Mouse (Mus musculus): ENCODE measurements around the gene Use1.

Use1 gene

DNA sequence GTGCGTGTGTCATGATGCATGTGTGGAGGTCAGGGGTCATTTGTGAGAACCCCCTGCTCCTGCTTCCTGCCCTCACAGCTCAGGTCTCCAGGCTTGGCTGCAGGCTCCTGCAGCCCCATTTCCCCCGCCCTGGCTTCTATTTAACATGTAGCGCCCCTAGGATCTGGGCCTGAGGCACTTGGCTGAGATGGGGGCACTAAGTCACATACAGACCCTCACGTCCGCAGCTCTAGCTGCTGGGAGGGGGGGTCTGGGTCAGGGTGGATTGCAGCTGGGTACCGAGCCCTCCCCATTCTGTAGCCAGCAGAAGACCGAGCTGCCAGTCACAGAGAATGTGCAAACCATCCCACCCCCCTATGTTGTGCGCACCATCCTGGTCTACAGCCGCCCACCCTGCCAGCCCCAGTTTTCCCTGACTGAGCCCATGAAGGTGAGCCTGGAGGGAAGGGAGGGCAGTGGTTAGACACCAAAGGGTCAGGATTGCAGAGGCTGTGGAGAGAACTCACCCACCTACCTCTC, 35.9 kb downstream of the Use1 start:
- DNase-seq (ENCODE audit: low read depth, low spot score), result no peak

DNA sequence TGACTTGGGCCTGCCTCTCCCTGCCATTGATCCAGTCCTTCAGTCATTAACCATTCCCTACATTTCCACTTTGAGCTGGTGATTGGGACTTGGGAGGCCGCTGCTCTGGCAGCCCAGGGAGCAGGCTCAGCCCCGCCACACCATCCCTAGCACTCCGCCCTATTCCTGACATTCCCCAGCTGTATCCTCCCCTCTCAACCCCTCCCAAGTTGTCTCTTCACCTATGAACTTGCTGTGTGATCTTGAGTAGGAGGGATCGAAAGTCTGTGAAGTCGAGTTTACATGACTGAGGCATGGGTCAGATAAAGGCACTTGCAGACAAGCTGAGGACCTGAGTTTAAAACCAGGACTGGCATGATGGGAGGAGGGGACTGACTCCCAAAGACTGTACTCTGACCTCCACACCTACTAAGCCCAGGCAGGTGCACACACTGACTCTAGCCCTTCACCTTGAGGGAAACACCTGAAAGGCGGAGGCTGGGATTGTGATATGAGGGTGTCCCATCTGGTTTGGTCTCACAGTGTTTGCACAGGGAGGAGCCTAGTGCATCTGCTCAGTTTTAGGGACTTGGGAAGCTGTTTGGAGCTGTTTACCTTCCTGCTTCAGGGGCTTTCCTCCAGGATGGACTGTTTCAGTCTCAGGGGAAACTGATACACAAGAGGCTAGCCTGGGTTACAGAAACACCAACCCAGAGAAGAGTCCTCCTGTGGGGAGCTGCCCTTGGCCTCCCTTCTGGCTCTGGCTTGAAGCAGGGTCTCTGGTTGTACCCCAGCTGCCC, 36.6 kb downstream of the Use1 start:
- no peak for DNase-seq (ENCODE audit: low read depth, low spot score)

DNA sequence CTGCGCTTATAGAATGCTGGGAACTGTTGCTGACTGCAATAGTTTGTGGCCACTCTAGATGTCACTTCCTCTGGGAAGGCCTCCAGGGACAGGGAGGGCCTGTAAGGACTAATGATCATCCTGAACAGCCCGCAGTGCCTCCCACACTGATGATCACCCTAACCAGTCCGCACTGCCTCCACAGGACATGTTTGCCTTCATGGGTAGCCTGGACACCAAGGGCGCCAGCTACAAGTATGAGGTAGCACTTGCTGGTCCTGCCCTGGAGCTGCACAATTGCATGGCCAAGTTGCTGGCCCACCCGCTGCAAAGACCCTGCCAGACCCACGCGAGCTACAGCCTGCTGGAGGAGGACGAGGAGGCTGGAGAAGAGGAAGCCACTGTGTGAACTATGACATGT, 37.4 kb downstream of the Use1 start:
- DNase-seq (ENCODE audit: low read depth, low spot score), result no peak

DNA sequence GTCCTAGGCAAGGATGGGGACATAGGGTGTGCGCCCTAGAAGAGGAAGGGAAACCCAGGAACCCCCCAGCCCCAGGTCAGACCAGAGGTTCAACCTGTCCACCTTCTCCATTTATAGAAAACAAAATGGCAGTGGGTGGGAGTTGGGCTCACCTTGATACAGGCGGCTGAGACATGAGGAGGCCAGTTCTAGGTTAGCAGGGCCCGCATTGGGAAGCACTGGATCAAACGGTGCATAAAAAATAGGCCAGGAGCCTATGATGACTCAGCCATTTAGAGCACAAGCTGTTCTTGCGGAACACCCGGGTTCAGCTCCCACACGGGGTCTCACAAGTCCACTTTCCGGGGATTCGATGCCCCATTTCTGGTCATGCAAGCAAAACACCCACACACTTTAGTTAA, 38.3 kb downstream of the Use1 start:
- peak; percentile 75 for DNase-seq (ENCODE audit: low read depth, low spot score)

DNA sequence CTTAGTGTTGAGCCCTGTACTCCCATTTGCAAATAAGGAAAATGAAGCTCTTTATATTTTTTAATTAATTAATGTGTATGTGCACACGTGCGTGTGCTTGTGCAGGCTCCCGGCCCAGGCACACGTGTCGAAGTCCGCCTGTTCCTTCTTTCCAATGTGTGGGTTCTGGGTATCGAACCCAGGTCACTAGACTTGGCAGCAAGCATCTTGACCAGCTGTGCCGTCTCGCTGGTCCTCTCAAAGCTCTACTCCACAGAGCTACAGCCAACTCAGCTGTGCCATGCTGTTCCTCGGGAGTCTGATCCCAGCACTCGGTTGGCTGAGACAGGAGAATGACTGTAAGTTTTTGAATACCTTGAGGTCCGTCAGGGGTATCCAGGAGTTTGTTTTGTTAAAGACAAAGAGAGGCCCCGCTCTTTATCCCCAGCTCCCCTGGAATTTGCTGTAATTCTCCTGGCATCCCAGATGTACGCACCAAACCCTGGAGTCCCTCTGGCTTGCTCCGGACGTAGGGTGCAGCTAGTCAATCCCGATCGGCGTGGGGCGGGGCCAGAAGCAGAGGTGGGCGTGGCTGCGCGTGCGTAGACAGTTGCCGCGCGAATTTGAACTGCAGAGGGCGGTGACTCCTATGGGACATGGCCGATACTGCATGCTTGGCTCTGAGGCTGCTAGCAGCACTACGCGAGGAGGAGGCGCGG, 38.9 kb downstream of the Use1 start, which contains the start of gene Ankle1:
TSS of gene Ankle1 (plus strand) at position 610 of the 698 bp plus-strand sequence.
- DNase-seq (ENCODE audit: low read depth, low spot score), result peak; percentile 93

DNA sequence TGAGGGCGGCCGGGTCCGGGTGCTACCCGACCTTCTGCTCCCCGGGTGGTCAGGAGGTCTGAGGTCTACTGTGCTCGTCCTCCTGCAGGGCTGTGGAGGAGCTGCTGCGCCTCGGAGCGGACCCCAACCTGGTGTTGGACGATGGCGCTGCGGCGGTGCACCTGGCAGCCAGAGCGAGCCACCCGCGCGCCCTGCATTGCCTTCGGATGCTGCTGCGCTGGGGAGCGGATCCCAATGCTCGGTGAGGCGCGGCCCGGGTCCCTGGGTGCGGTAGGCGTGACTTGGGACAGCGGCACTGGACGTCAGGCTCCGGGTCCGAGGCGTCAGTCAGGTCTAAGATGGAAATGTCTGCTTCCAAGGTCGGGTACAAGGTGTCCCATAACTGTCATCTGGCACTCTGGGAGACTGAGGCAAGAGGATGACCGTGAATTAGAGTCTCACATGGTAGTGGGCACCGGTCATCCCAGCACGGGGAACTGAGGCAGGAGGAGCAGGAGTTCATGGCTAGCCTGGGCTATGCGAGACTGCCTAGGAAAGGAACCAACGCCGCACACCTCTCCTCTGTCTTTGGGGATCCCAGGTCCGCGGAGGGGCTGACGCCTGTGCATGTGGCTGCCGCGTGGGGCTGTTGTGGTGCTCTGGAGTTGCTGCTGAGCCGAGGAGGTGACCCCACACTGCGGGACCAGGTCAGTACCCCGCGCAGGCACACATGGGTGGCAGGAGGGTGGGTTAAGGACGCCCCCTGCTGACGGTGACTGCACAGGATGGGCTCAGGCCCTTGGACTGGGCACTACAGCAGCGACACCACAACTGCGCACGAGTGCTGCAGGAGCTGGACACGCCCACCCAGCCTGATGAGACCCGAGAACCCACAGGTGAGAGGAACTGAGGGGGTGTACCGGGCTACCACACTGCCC, 39.7 kb downstream of the Use1 start:
- peak; percentile 21 for DNase-seq (ENCODE audit: low read depth, low spot score)

DNA sequence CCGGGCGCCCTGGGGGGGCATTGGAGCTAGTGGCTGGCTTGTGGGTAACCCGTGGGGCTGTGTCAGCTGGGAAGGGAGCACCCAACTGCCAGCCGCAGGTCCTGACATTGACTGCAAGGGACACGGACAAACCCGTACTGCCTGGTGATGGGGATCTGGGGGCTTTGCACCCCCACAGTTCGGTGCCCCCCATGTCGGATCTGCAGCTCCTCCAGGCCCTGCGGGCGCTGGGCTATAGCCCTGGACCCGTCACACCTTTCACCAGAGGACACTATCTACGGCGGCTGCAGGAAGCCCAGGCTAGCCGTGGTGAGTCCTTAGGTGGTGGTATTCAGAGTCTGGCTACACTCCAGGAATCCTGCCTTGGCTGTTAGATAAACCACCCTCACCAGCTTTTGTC, 40.8 kb downstream of the Use1 start:
- DNase-seq (ENCODE audit: low read depth, low spot score), result no peak

DNA sequence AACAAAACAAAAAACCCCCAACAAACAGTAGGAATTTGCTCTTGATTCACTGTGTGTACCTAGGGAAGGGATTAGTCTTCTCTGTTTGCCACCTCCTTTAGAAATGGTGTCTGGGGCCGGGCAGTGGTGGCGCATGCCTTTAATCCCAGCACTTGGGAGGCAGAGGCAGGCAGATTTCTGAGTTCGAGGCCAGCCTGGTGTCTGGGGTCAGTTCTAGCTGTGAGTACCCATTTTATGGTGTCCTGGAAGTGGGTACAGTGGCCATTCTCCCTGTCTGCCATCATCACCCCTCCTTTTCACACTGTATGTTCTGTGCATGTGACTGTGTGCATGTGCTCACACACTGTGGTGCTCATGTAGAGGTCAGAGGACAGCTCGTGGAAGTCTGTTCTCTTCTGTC, 41.6 kb downstream of the Use1 start:
- no peak for DNase-seq (ENCODE audit: low read depth, low spot score)

DNA sequence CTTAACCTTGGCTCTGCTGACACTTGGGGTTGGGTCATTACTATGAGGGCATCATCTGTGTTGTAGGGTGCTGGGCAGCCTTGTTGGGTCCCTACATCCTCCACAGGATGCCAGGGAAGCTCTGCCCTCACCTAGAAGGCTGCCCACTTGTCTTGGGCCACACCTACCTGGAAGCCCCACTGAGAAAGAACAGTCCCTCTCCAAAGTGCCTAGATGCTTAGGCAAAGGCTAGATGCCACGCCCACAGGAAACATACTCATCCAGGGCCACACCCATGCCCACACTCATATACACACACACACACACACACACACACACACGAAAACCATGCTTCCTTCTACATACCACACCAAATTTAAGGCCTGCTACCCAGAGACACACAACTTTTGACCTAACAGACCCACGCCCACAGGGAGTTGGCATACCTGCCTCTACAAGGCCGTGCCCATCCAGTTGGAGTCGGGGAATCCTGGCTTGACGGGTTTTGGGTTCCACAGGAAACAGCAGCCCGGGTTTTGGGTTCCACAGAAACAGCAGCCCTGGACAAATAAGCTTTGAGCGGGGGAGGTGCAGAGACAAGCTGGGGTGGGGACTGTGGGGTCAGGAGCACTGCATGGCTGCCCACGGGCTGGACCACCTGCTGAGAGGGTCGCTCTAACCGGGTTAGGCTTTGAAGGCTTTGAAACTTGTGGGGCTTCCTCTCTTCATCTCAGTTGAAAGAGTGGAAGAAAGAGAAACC, 45.1 kb downstream of the Use1 start:
- no peak for DNase-seq (ENCODE audit: low read depth, low spot score)

Data from brain, adult 2 months (tissue).